Mouse (Mus musculus): Measurements from ENCODE around the gene Tead3. TPM values are rescaled to one million over a fixed set of nuclear protein-coding genes. Genes with fewer than 3 reads are reported as not detected.
A peak's percentile ranks its signal among the peaks of the same experiment; 100 is the strongest.

The Tead3 gene
- total and polyA plus RNA-seq, 3 experiments: 0.42 TPM; not detected in 2

DNA sequence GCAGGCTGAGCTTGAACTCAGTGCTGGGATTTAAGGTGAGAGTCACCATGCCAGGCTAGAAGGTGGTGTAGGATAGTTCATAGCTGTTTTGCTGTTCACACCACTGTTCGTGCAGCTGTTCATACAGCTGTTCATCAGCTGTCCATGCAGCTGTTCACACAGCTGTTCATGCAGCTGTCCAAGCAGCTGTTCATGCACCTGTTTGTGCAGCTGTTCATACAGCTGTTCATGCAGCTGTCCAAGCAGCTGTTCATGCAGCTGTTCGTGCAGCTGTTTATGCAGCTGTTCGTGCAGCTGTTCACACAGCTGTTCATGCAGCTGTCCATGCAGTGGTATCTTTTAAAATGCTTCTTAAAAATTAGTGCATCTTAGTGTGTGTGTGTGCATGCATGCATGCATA, 37.9 kb upstream of the Tead3 start:
- no peak for DNase-seq (ENCODE audit: extremely low read depth)
- Histone ChIP-seq H3K27me3 (replicated peaks) (no peaks in the 10 kb centered on the region), H3K9ac (ENCODE audit: insufficient read depth, low read depth) (no peak overlapping the region), H3K79me2 (replicated peaks; ENCODE audit: control insufficient read depth, extremely low read depth, insufficient read depth, poor library complexity, severe bottlenecking) (no peaks in the 10 kb centered on the region), H3K4me2 (ENCODE audit: insufficient read depth, low read depth, poor library complexity, severe bottlenecking) (no peak overlapping the region), H3K4me1 (ENCODE audit: control insufficient read depth in 1 of 2, insufficient read depth in 2 of 2) (no peaks in the 10 kb centered on the region), H3K27ac (ENCODE audit: insufficient read depth, low read depth) (no peak overlapping the region), H3K4me3 (replicated peaks in 1 of 3; ENCODE audit: low read depth in 2 of 3, low read length in 2 of 3, poor library complexity in 1 of 3) (no peak overlapping the region), H3K36me3 (replicated peaks in 1 of 2; ENCODE audit: control insufficient read depth in 1 of 2, insufficient read depth in 1 of 2, low read length in 1 of 2) (no peaks in the 10 kb centered on the region), H3K9me3 (replicated peaks; ENCODE audit: low read length) (peaks cover 15% of the 10 kb centered on the region)
- dilution Hi-C loops (cut with MboI; ENCODE audit: extremely low pct_ligation_motif_present, extremely low pct_unique_long_range_greater_than_20kb, low sequenced_read_pairs): no loop called here
- TF ChIP-seq CHD2 (IDR thresholded peaks at IDR 0.05; ENCODE audit: low read length) (no peak), USF1 (IDR thresholded peaks at IDR 0.05; ENCODE audit: low read depth, low read length) (no peak), SIN3A (IDR thresholded peaks at IDR 0.05; ENCODE audit: low read length) (no peak), TCF12 (IDR thresholded peaks at IDR 0.05; ENCODE audit: low read depth, low read length) (peak; percentile 59; the same call in 1 of the 2 replicates)
- in situ Hi-C loops (cut with MboI; ENCODE audit: low pct_ligation_motif_present, low pct_unique_long_range_greater_than_20kb, low sequenced_read_pairs): no loop called here

- Histone ChIP-seq H3K27me3 (replicated peaks) (no peaks in the 10 kb centered on the region), H3K27ac (ENCODE audit: insufficient read depth, low read depth) (no peak overlapping the region), H3K36me3 (replicated peaks in 1 of 2; ENCODE audit: control insufficient read depth in 1 of 2, insufficient read depth in 1 of 2, low read length in 1 of 2) (no peaks in the 10 kb centered on the region), H3K4me3 (replicated peaks in 1 of 3; ENCODE audit: low read depth in 2 of 3, low read length in 2 of 3, poor library complexity in 1 of 3) (no peak overlapping the region), H3K4me2 (ENCODE audit: insufficient read depth, low read depth, poor library complexity, severe bottlenecking) (no peak overlapping the region), H3K79me2 (replicated peaks; ENCODE audit: control insufficient read depth, extremely low read depth, insufficient read depth, poor library complexity, severe bottlenecking) (no peaks in the 10 kb centered on the region), H3K9ac (ENCODE audit: insufficient read depth, low read depth) (no peak overlapping the region), H3K9me3 (replicated peaks; ENCODE audit: low read length) (peaks cover 15% of the 10 kb centered on the region), H3K4me1 (ENCODE audit: control insufficient read depth in 1 of 2, insufficient read depth in 2 of 2) (no peaks in the 10 kb centered on the region)
- in situ Hi-C loops (cut with MboI; ENCODE audit: low pct_ligation_motif_present, low pct_unique_long_range_greater_than_20kb, low sequenced_read_pairs): no loop called here
- peak; percentile 17 for DNase-seq (ENCODE audit: extremely low read depth)
- dilution Hi-C loops (cut with MboI; ENCODE audit: extremely low pct_ligation_motif_present, extremely low pct_unique_long_range_greater_than_20kb, low sequenced_read_pairs): no loop called here
- TF ChIP-seq POLR2A (IDR thresholded peaks at IDR 0.05; ENCODE audit: low read depth, low read length): no peak
- peak; percentile 57 for TF ChIP-seq SMC3 (IDR thresholded peaks at IDR 0.05; ENCODE audit: low read depth, low read length)
- peak; percentile 9 for TF ChIP-seq RAD21 (IDR thresholded peaks at IDR 0.05; ENCODE audit: low read depth, low read length)
- TF ChIP-seq CTCF (conservative IDR thresholded peaks at IDR 0.05 in 1 of 2, IDR thresholded peaks at IDR 0.05 in 1 of 2; ENCODE audit: low read depth in 2 of 2, low read length in 2 of 2): peak; percentile 17 to 65; a peak in 2 of 4 replicates
- no peak for TF ChIP-seq NRF1 (IDR thresholded peaks at IDR 0.05; ENCODE audit: low read depth, low read length)
- TF ChIP-seq MYC (IDR thresholded peaks at IDR 0.05; ENCODE audit: low read depth, low read length): no peak
Observed at GRCm38 (mm10) chr17:28386150-28386905, 35.7 kb upstream of the Tead3 start.

DNA sequence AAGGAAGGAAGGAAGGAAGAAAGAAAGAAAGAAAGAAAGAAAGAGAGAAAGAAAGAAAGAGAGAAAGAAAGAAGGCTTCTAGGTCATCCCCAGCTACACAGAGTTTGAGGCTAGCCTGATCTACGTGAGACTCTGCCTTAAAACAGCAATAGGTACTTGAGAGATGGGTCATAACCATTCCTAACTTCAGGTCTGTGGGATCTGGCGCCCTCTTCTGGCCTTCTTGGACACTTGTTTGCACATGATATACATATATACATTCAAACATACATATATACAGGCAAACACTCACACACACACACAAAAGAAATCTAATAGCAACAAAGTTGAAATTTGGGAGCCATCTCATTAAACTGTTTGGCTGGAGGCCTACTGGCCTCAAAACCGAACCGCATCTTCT, 33.7 kb upstream of the Tead3 start:
- TF ChIP-seq RCOR1 (conservative IDR thresholded peaks at IDR 0.05; ENCODE audit: low read depth, low read length) (no peak), RAD21 (IDR thresholded peaks at IDR 0.05; ENCODE audit: low read depth, low read length) (peak; percentile 41), PAX5 (IDR thresholded peaks at IDR 0.05; ENCODE audit: low read length) (no peak), MAX (IDR thresholded peaks at IDR 0.05; ENCODE audit: low read length) (no peak), CTCF (conservative IDR thresholded peaks at IDR 0.05 in 1 of 2, IDR thresholded peaks at IDR 0.05 in 1 of 2; ENCODE audit: low read depth in 2 of 2, low read length in 2 of 2) (peak; percentile 15 to 57; a peak in 2 of 4 replicates), SMC3 (IDR thresholded peaks at IDR 0.05; ENCODE audit: low read depth, low read length) (peak; percentile 16; the same call in 1 of the 2 replicates)
- no peaks in the 10 kb centered on the region for H3K36me3 ChIP-seq (replicated peaks in 1 of 2; ENCODE audit: control insufficient read depth in 1 of 2, insufficient read depth in 1 of 2, low read length in 1 of 2)
- H3K79me2 ChIP-seq (replicated peaks; ENCODE audit: control insufficient read depth, extremely low read depth, insufficient read depth, poor library complexity, severe bottlenecking): no peaks in the 10 kb centered on the region
- H3K4me2 ChIP-seq (ENCODE audit: insufficient read depth, low read depth, poor library complexity, severe bottlenecking): no peak overlapping the region
- H3K27me3 ChIP-seq (replicated peaks): peaks cover 3% of the 10 kb centered on the region
- H3K4me1 ChIP-seq (ENCODE audit: control insufficient read depth in 1 of 2, insufficient read depth in 2 of 2): no peaks in the 10 kb centered on the region
- in situ Hi-C loops (cut with MboI; ENCODE audit: low pct_ligation_motif_present, low pct_unique_long_range_greater_than_20kb, low sequenced_read_pairs) (no loop called here), dilution Hi-C loops (cut with MboI; ENCODE audit: extremely low pct_ligation_motif_present, extremely low pct_unique_long_range_greater_than_20kb, low sequenced_read_pairs) (no loop called here)
- no peak overlapping the region for H3K27ac ChIP-seq (ENCODE audit: insufficient read depth, low read depth)
- H3K4me3 ChIP-seq (replicated peaks in 1 of 3; ENCODE audit: low read depth in 2 of 3, low read length in 2 of 3, poor library complexity in 1 of 3): no peak overlapping the region
- DNase-seq (ENCODE audit: extremely low read depth): peak; percentile 32
- no peak overlapping the region for H3K9ac ChIP-seq (ENCODE audit: insufficient read depth, low read depth)
- peaks cover 15% of the 10 kb centered on the region for H3K9me3 ChIP-seq (replicated peaks; ENCODE audit: low read length)
